Mouse (Mus musculus) gastrocnemius, postnatal 14 days (tissue): ENCODE measurements around the gene Mmp19. TPM values are rescaled to one million over a fixed set of nuclear protein-coding genes. Genes with fewer than 3 reads are reported as not detected.

Source experiments
- DNase-seq: peaks from one replicate; pipeline ENCODE4 v3.0.0; 2021; ENCODE audit warnings: mixed read lengths
- intact Hi-C: fragments of 180-260 bp; cut with DNase I; formaldehyde crosslinking; loops from one replicate; pipeline ENCODE4 v1.15.1; 2025; ENCODE audit warnings: low total_unique reads
- long read RNA-seq, 2 experiments: library from polyadenylated mRNA; stranded (forward); transcript quantifications; one replicate each; pipeline ENCODE4 v2.0.0; 2021
- total RNA-seq, 2 experiments: library from RNA; stranded (reverse); gene quantifications; 2 replicates each; pipeline ENCODE4 v1.2.3; 2021

Gene Mmp19
- total RNA-seq = 1 to 10 TPM; 3.2 TPM
- long read RNA-seq, experiment 1 = 0 reads
- long read RNA-seq, experiment 2, partial matches to known transcripts = 0 of 3 reads
- long read RNA-seq, experiment 2, other reads (novel, unspliced or antisense) = 1 of 3 reads

- intact Hi-C loops = no loop called here
- DNase-seq = peak; percentile 33
These were observed at the start of gene Mmp19 for GRCm38 (mm10) chr10:128790398-128791124. TSS of gene Mmp19 (plus strand) at chr10:128790910.

GRCm38 (mm10) chr10:128742616-128743015 lies 48.1 kb upstream of the Mmp19 start:
- no peak for DNase-seq
- intact Hi-C loops = loop anchor here (10.0 kb wide), 1 partner anchor 62 kb away; the partner anchor contains the start of genes Dnajc14 and Tmem198b

GRCm38 (mm10) chr10:128743235-128743634 lies 47.5 kb upstream of the Mmp19 start:
- DNase-seq = no peak
- intact Hi-C loops = loop anchor here (10.0 kb wide), 1 partner anchor 62 kb away; the partner anchor contains the start of genes Dnajc14 and Tmem198b

GRCm38 (mm10) chr10:128743791-128744191 lies 46.9 kb upstream of the Mmp19 start:
- intact Hi-C loops = loop anchor here (10.0 kb wide), 1 partner anchor 61 kb away; the partner anchor contains the start of genes Dnajc14 and Tmem198b

GRCm38 (mm10) chr10:128744211-128744610 lies 46.5 kb upstream of the Mmp19 start:
- peak; percentile 19 for DNase-seq
- intact Hi-C loops = loop anchor here (10.0 kb wide), 1 partner anchor 61 kb away; the partner anchor contains the start of genes Dnajc14 and Tmem198b

More at GRCm38 (mm10) chr10:128743791-128744191, 46.9 kb upstream of the Mmp19 start:
- peak; percentile 67 for DNase-seq

- intact Hi-C loops = loop anchor here (10.0 kb wide), 1 partner anchor 60 kb away; the partner anchor contains the start of genes Dnajc14 and Tmem198b
These were observed 45.8 kb upstream of the Mmp19 start, which contains the start of gene Dgka for GRCm38 (mm10) chr10:128744680-128745601. TSS of gene Dgka (minus strand) at chr10:128744855.

GRCm38 (mm10) chr10:128745946-128746613 lies 44.6 kb upstream of the Mmp19 start:
- DNase-seq = no peak
- intact Hi-C loops = loop anchor here (10.0 kb wide), 1 partner anchor 59 kb away; the partner anchor contains the start of genes Dnajc14 and Tmem198b

More at GRCm38 (mm10) chr10:128744680-128745601, 45.8 kb upstream of the Mmp19 start, which contains the start of gene Dgka:
- no peak for DNase-seq

GRCm38 (mm10) chr10:128746972-128747645 lies 43.6 kb upstream of the Mmp19 start:
- intact Hi-C loops = loop anchor here (10.0 kb wide), 1 partner anchor 58 kb away; the partner anchor contains the start of genes Dnajc14 and Tmem198b
- DNase-seq = no peak

- intact Hi-C loops = loop anchor here (10.0 kb wide), 1 partner anchor 57 kb away; the partner anchor contains the start of genes Dnajc14 and Tmem198b
- DNase-seq = peak; percentile 67
These were observed 43.0 kb upstream of the Mmp19 start, which contains the start of gene Pym1 for GRCm38 (mm10) chr10:128747646-128748251. TSS of gene Pym1 (plus strand) at chr10:128747889.

GRCm38 (mm10) chr10:128748252-128748864 lies 42.4 kb upstream of the Mmp19 start:
- peak; percentile 76 for DNase-seq
- intact Hi-C loops = loop anchor here (10.0 kb wide), 1 partner anchor 56 kb away; the partner anchor contains the start of genes Dnajc14 and Tmem198b

GRCm38 (mm10) chr10:128772895-128773294 lies 17.8 kb upstream of the Mmp19 start:
- intact Hi-C loops = no loop called here
- DNase-seq = no peak

GRCm38 (mm10) chr10:128773685-128774084 lies 17.0 kb upstream of the Mmp19 start:
- no peak for DNase-seq
- intact Hi-C loops = no loop called here

GRCm38 (mm10) chr10:128778441-128778840 lies 12.3 kb upstream of the Mmp19 start:
- intact Hi-C loops = no loop called here
- DNase-seq = no peak

GRCm38 (mm10) chr10:128779011-128779795 lies 11.5 kb upstream of the Mmp19 start:
- intact Hi-C loops = no loop called here
- DNase-seq = peak; percentile 88

- no peak for DNase-seq
- intact Hi-C loops = no loop called here
These were observed 10.5 kb upstream of the Mmp19 start for GRCm38 (mm10) chr10:128780200-128780599.

GRCm38 (mm10) chr10:128792041-128792440 lies 1.3 kb downstream of the Mmp19 start:
- DNase-seq = no peak
- intact Hi-C loops = no loop called here
